Mouse (Mus musculus): ENCODE measurements around the gene AI182371.

The AI182371 gene

DNA sequence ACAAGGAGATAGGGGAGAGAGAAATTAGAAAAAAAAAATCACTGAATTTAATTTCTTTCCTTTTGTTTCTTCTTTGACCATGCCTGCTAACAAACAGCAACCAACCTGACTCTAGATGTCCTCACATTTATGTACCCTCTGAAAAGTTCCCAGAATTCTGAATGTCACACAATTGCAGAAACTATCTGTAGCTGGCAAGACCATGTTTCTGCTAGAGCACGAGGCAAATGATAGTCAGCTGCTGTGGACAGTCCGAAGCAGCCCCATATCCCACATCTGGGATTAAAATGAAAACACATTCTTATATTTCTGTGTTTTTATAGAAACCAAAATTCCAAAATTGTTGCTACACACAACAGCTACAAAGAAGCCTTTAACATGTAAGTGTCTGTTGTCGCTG lies at the start of gene AI182371:
AI182371 (minus strand) TSS at position 101 of the 400 bp plus-strand sequence.
- in situ Hi-C loops (cut with MboI, MseI) = no loop called here

DNA sequence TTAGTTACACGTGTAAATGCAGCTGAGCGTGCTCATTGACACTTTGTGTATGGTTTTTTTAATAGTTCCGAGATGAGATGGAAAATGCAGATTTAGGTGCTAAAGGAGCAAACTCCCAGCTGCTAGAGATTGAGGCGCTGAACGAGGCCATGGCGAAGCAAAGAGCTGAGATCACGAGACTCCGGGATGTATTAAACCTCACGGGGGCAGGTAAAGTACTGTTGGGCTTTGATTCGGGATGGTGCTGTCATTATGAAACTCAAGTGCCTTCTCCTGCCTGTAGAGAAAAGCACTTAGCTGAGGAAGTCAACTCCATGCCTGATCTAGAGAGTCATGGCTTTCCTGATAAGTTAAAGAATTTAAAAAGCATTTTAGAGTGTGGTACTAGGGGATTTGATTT lies 47.5 kb upstream of the AI182371 start:
- in situ Hi-C loops (cut with MboI, MseI) = no loop called here

DNA sequence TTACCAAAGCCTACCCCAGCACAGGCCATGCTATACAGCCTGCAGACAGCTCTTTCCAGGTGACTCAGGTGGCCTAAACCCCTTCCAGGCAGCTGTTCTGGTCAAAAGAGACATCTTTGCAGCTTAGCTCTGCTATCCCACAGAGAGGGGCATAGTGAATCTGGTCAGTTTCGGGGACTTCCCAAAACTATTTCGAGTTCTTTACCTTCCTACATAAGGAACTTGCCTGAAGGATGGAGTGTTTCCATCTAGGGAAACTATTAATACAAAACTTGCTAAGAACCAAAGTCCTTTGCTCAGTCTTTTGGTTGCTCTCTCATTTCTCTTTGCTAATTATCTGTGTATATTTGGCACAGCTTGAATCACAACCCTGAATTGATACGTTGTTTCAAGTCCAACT lies 40.3 kb upstream of the AI182371 start:
- in situ Hi-C loops (cut with MboI, MseI) = no loop called here

DNA sequence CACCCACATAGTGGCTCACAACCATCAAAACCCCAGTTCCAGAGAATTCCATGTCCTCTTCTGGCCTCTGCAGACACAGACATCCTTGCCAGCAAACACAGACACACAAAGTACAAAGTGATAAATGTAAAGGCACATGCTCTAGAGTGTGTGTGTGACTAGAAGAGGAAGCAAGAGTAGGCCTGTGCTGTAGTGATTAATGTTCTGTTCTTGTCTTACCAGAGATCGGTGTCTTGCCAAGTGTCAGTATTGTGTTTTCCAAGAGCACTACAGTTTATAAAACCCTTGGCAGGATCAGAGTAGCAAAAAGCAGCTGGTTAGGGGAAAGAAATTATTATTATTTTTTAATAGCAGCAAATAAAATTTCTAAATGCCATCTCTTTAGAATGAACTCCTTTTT lies 37.2 kb upstream of the AI182371 start:
- in situ Hi-C loops (cut with MboI, MseI) = no loop called here

GRCm38 (mm10) chr2:35133891-35134290 lies 32.5 kb upstream of the AI182371 start:
- in situ Hi-C loops (cut with MboI, MseI) = no loop called here

- in situ Hi-C loops (cut with MboI, MseI) = no loop called here
Measured at GRCm38 (mm10) chr2:35132662-35133055, 31.3 kb upstream of the AI182371 start.

GRCm38 (mm10) chr2:35131991-35132661 lies 30.8 kb upstream of the AI182371 start:
- in situ Hi-C loops (cut with MboI, MseI) = no loop called here

- in situ Hi-C loops (cut with MboI, MseI) = no loop called here
Measured at GRCm38 (mm10) chr2:35131491-35131890, 30.1 kb upstream of the AI182371 start.

DNA sequence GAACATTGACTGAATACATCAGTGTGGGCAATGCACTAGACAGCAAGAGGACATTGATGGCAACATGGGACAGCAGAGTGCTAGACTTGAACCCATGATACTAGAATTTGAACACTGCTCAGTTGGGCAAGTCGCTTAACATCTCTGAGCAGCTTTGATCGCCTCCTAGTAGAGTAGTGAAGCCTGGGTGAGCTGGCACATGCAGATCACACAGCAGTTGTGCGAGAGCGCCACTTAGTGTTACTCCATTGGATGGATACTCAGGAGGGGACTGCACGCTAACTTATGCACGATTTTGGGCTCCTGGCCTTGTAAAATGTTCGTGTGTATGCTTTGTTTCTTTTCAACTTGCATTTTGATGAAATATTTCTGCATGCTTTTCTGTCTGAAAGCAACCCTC lies 23.4 kb upstream of the AI182371 start:
- in situ Hi-C loops (cut with MboI, MseI) = no loop called here

DNA sequence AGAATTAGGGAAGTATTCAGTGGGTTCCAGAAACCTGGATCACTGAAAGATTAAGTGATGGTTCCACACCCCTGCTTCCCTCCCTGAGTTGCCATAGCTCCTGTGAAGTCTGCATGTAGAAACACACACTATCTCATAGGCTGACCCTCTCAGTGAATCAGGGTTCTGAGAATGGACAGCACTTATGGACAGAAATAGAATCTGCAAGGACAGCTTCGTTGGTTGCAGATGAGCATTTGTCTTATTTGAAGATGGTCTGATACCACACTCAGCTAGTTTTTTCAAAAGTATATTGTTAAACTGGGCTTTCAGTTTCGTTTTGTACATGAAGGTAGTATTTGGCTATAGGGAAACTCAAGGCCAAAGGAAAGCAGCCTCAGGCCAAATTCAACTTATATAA lies 9.2 kb upstream of the AI182371 start:
- in situ Hi-C loops (cut with MboI, MseI) = loop anchor here (5.0 kb wide), 1 partner anchor 67 kb away; no protein-coding TSS in a partner anchor

GRCm38 (mm10) chr2:35109924-35110304 lies 8.6 kb upstream of the AI182371 start:
- in situ Hi-C loops (cut with MboI, MseI) = loop anchor here (5.0 kb wide), 2 partner anchors 63 to 67 kb away; no protein-coding TSS in a partner anchor

DNA sequence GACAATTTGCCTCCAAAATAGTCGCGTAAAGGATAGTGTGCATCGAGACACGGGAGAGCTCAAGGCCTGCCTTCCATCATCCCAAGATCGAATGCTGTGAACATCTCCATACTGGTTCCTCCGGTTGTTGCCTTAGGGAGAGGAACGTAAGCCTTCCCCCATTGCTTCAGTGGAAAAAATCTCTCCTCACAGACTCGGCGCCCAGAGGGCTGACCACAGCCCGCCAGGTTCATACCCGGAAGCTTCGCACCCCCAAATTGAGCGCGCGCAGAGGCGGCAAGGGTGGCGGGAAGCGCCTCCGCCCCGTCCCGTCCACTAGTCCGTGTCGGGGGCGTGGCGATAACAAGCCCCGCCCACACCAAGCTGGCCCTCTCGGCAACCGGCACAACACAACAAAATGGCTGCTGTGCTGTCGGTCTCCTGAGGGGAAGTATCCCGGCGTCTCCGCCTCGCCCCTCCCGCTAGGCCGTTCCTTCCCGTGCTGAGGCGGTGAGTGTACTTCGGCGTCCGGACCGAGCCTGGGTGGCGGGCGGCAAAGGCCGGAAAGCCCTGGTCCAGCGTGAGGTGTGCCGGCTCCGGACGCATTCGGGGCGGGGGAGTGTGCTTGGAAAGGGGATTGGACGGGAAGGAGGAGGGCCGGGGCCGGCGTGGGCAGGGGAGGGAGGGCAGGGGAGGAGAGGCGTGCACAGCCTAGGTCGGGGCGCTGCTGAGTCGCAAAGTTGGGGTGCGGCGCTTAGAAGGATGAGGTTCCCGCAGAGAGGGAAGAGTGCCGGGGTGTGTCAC lies 8.0 kb upstream of the AI182371 start, which contains the start of gene Cntrl:
Cntrl (plus strand) TSS at position 352 of the 783 bp plus-strand sequence.
- in situ Hi-C loops (cut with MboI, MseI) = loop anchor here (5.0 kb wide), 1 partner anchor 62 kb away; no protein-coding TSS in a partner anchor

GRCm38 (mm10) chr2:35108712-35109111 lies 7.4 kb upstream of the AI182371 start:
- in situ Hi-C loops (cut with MboI, MseI) = loop anchor here (5.0 kb wide), 1 partner anchor 61 kb away; no protein-coding TSS in a partner anchor

DNA sequence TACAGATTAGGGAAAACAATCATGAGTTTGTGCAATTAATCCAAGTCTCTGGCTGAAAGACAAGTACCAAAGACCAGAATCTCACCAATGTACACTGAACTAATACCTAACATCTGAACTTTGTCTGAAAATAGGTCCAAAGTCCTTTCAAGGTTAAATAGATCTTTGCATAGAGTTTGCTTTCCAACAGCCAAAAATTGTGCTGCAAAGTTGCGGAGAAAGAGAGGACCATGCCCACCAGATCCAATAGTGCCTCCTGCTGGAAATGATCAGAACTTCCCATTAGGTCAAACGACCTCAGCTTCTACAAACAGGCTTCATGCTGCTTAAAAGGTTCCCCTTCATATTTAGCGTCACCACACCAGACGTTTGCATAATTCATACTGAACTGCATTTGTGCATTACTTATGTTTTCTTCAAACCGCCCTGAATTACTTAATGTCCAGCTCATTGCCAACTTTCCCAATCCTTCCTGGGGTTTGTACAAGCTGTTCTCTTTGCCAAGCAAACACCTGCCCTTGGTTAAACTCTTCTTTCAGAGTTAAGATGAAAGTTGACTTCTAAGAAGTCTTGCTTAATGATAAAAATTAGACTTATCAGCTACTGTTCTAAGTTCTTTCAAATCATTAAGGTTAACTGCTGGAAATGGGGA lies 6.8 kb upstream of the AI182371 start:
- in situ Hi-C loops (cut with MboI, MseI) = loop anchor here (5.0 kb wide), 1 partner anchor 61 kb away; no protein-coding TSS in a partner anchor

GRCm38 (mm10) chr2:35104843-35105242 lies 3.5 kb upstream of the AI182371 start:
- in situ Hi-C loops (cut with MboI, MseI) = loop anchor here (5.0 kb wide), 1 partner anchor 58 kb away; no protein-coding TSS in a partner anchor

DNA sequence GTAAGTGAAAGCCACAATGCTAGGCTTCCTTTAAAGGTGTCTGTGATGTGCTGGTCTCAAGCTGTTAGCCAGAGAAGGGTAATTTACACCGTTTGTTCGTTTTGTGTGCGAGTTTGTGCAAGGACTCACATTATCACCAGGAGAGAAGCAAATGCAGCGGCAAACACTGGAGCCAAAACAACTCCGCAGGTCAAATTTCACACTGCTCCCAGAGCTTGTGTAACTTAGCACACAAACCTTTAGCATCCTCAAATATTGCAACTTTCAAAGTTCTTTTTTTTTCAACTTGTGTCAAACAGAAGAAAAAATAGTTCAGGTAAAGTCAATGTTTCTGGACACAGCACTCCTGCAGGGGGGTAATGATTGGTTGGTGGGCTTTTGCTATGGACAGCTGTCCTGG lies 2.2 kb upstream of the AI182371 start:
- in situ Hi-C loops (cut with MboI, MseI) = no loop called here

GRCm38 (mm10) chr2:35102777-35103176 lies 1.4 kb upstream of the AI182371 start:
- in situ Hi-C loops (cut with MboI, MseI) = no loop called here

DNA sequence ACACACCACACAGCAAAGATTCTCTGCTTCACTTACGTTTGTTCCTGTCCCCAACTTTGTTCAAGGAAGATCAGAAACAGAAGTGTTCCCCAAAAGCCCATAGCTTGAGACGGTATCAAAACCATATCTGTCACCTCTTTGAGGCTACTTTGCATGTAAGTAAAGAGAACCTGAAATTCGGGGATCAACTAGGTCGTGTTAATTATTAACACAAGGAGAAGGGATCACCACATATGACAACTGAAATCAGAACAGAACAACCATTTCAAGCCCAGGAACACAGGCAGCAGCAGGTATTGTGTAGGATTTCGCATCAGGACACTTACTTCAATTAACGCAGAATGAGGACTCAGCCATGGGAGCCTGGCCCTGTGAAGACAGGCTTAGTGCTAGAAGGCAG lies 814 bp downstream of the AI182371 start:
- in situ Hi-C loops (cut with MboI, MseI) = no loop called here

DNA sequence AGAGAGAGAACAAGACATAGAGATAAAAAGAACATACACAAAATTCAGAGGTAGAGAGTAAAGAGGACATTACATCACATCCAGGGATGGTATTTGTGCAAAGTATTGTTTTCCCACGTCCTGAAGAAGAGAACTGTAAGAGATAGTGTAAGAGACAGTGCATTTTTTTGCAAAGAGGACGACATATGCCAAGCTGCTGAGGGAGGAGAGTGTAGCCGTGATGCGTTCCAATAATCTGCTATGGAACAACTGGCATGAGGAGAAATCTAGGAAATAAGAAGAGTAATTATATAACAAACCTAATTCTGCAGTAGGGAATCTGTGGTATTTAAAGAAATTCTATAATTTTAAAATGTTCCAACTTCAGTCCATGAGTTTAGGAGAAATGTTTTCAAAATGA lies 13.9 kb downstream of the AI182371 start:
- in situ Hi-C loops (cut with MboI, MseI) = no loop called here

DNA sequence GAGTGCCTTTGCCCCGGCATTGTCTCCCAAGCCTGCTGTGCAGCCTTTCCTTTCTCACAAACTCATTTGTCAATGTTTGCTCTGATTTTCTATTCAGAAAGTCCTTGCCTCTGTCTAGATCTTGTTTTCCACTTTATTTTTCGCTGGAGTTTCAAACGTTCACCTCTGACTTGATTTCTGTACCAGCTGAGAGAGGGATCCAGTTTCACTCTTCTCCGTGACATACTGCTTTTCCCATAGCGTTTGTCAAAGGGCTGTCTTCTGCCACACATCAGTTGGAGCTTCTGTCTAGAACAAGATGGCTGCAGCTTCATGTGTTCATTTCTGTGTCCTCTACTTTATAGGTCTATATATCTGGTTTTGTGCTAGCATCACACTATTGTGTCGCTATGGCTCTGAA lies 22.2 kb downstream of the AI182371 start:
- in situ Hi-C loops (cut with MboI, MseI) = no loop called here

GRCm38 (mm10) chr2:35074328-35074727 lies 27.0 kb downstream of the AI182371 start:
- in situ Hi-C loops (cut with MboI, MseI) = no loop called here

GRCm38 (mm10) chr2:35072547-35072946 lies 28.8 kb downstream of the AI182371 start:
- in situ Hi-C loops (cut with MboI, MseI) = no loop called here

Data from T-helper 1 cell (primary cell).